Mouse (Mus musculus) liver, postnatal 0 days (tissue): ENCODE measurements around the gene Foxc2. TPM values are rescaled to one million over a fixed set of nuclear protein-coding genes. Genes with fewer than 3 reads are reported as not detected.

Experiments
- ATAC-seq: fragments of 200-750 bp; cut with Nextera tagmentation; 2 replicates; pipeline ENCODE4 v1.8.0; 2017; ENCODE audit warnings: mild to moderate bottlenecking, moderate library complexity
- DNase-seq: peaks from one replicate; pipeline ENCODE4 v3.0.0-alpha.2; 2016
- H3K27ac ChIP-seq: fragments of 300-500 bp; sonication (generic); 2 replicates; pipeline ENCODE4 v1.5.1; 2014; ENCODE audit warnings: antibody characterized with exemption, moderate library complexity, mild to moderate bottlenecking, low read depth
- H3K27me3 ChIP-seq: fragments of 300-500 bp; sonication (generic); 2 replicates; pipeline ENCODE4 v1.6.1; 2014; ENCODE audit warnings: low read length, control low read depth, mixed read lengths; ENCODE audit not compliant: insufficient read depth
- H3K36me3 ChIP-seq: fragments of 300-500 bp; sonication (generic); replicated peaks from 2 replicates; pipeline ENCODE4 v1.6.1; 2014; ENCODE audit warnings: mild to moderate bottlenecking, control low read depth, low read length, moderate library complexity, mixed read lengths; ENCODE audit not compliant: insufficient read depth
- H3K4me1 ChIP-seq: fragments of 300-500 bp; sonication (generic); 2 replicates; pipeline ENCODE4 v1.6.1; 2014; ENCODE audit warnings: antibody characterized with exemption, mild to moderate bottlenecking, control low read depth; ENCODE audit not compliant: insufficient read depth
- H3K4me2 ChIP-seq: fragments of 300-500 bp; sonication (generic); 2 replicates; pipeline ENCODE4 v1.6.1; 2014; ENCODE audit warnings: low read depth, mild to moderate bottlenecking, low read length, moderate library complexity, mixed read lengths
- H3K4me3 ChIP-seq: fragments of 300-500 bp; sonication (generic); 2 replicates; pipeline ENCODE4 v1.5.1; 2014; ENCODE audit warnings: low read depth, low read length
- H3K9ac ChIP-seq: fragments of 300-500 bp; sonication (generic); replicated peaks from 2 replicates; pipeline ENCODE4 v1.6.1; 2014; ENCODE audit warnings: mild to moderate bottlenecking, moderate library complexity
- H3K9me3 ChIP-seq: fragments of 300-500 bp; sonication (generic); 2 replicates; pipeline ENCODE4 v1.6.1; 2016; ENCODE audit warnings: mild to moderate bottlenecking, control low read depth, low read length, mixed read lengths
- CTCF ChIP-seq: sonication (generic); IDR thresholded peaks from 2 replicates; pipeline ENCODE4 v1.5.1; 2016; ENCODE audit warnings: antibody characterized with exemption, low read depth
- EP300 ChIP-seq: IDR thresholded peaks from 2 replicates; pipeline ENCODE4 v1.6.1; 2016; ENCODE audit warnings: antibody characterized with exemption, low read depth, mild to moderate bottlenecking
- WGBS: fragments of 180-500 bp; shearing (Covaris S2); extraction: QIAGEN DNeasy Blood & Tissue Kit; methylation state at CpG from one replicate; pipeline ENCODE4 v1.1.7; 2014; ENCODE audit not compliant: insufficient replicate concordance; 5-methylcytosine and 5-hydroxymethylcytosine counted together
- polyA plus RNA-seq: library from polyadenylated mRNA; unstranded; fragments of >200 nt; fragmentation: Nextera tagmentation; extraction: Ambion mirVana; gene quantifications from 2 replicates; pipeline ENCODE4 v1.2.1, GENCODE M21; 2015

Foxc2 gene
- polyA plus RNA-seq, 1 experiment from 2014 or later, result 0.05 TPM

DNA sequence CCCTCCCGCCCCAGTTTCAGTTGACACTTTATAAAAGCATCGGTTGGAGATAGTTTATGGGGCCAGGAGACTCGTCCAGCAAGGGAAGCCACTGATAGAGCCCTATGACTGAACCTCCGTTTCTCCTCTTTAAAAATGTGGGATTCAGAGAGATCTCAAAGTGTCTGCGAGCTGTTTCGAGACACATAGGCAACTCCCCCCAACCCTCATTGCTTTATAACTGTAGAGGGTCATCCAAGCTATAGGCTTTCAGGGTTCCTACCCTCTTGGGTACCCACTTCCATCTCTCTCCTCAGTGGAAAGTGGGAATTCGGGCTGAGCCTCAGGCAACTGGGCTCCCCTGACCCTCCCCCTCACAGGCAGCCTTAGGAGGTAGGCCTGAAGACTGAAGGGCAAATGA lies 34.6 kb upstream of the Foxc2 start:
- peaks cover 97% of the 10 kb centered on the region for H3K27me3 ChIP-seq
- H3K4me3 ChIP-seq, result no peak overlapping the region; the same call in 1 of the 2 replicates
- H3K27ac ChIP-seq, result no peak overlapping the region
- H3K36me3 ChIP-seq, result no peaks in the 10 kb centered on the region
- ATAC-seq (no peak), DNase-seq (no peak)
- H3K4me2 ChIP-seq, result peak overlapping the region; percentile 16; the same call in 1 of the 2 replicates
- no peaks in the 10 kb centered on the region for H3K9me3 ChIP-seq
- H3K4me1 ChIP-seq, result no peaks in the 10 kb centered on the region
- WGBS, result 5% methylated on average over 7 of the region's 7 CpGs
- 0 out of 2 replicates have a peak overlapping the region, but pooled peaks have one; percentile 35 for H3K9ac ChIP-seq
- TF ChIP-seq CTCF, result no peak
- no peak for TF ChIP-seq EP300

DNA sequence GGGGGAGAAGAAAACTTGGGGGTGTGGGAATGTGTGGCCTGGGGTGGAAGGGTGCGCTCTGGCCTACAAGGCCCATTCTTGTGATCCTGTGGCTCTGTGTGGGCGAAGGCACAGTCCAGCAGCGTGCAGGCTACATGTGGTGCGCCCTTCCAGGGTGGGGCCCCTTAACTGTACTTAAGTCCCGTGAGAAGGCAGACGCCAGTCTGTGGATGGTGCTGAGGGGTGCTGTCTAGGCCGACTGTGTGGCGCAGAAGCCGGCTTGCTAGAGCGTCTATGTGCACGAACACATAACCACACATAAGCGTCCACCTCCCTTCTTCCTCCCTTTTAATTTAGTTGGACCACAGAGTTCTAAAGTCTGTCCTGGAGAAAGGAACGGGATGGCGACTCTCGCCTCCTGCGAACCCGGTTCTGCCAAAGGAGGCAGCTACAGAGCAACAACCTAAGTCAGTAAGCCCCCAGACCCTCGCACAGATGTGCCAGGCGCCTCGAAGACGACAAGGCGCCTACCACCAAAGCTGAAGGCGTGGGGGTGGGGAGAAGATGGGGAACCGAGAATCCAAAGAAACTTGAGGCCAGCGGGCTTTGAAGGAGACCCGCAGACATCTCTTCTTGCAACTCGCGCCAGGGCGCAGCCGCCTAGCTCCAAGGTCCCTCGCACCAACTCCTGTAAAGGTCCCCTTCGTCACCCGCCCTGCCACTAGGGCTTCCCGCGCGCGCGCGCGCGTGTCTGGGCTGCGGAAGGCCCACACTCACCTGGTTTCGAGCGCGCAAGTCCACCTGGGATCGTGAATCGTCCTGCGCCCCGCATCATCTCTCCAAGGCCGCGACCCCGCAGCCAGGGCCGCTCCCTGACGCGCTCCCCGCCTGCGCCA lies 33.5 kb upstream of the Foxc2 start:
- TF ChIP-seq CTCF (no peak), EP300 (no peak)
- ATAC-seq (no peak), DNase-seq (no peak)
- H3K36me3 ChIP-seq, result no peaks in the 10 kb centered on the region
- H3K4me2 ChIP-seq, result peak overlapping the region; percentile 78
- H3K9me3 ChIP-seq, result no peaks in the 10 kb centered on the region
- no peaks in the 10 kb centered on the region for H3K4me1 ChIP-seq
- H3K27me3 ChIP-seq, result peaks cover 97% of the 10 kb centered on the region
- H3K4me3 ChIP-seq, result peak overlapping the region; percentile 49
- 0 out of 2 replicates have a peak overlapping the region, but pooled peaks have one; percentile 1 for H3K27ac ChIP-seq
- 2% methylated on average over 53 of the region's 57 CpGs for WGBS
- H3K9ac ChIP-seq, result peak overlapping the region; percentile 31; the same call in 1 of the 2 replicates

DNA sequence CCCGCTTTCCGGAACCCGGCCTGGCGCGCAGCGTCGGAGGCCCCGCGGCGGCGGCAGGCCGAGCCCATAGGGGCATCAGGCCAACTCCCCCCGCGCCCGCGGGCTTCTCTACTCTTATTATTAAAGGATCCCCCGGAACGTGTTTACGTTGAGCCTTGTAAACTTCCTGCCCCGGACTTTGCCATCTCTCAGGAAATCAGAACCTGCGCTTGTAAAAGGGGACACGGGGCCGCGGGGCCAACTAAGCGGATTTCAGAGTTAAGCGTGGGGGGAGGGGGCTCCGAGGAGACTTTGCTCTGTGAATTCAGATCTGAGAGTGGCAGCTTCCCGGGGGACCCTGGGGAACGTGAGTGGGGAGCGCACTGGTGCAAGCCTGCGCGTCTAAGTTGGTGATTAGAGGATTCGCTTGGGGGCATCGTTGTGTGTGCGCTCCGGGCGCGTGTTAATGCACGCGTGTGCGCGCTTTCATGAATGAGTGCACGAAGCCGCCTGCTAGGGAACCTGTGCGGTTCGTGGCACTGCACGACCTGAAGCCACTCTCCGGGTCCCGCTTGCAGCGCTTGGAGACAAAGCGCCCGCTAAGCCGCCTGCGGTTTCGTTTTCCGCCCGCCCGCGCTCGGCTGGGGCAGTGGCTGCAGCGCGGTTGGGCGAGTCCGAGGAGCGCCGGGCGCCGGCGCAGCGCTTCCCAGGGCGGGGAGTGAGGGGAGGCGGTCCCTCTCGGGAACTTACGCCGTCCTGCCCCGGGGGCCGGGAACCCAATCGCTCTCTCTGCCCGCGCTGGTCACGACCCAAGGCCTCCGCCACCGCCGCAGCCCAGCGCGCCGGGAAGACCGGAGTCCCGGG lies 32.7 kb upstream of the Foxc2 start:
- peak; percentile 58 for DNase-seq

DNA sequence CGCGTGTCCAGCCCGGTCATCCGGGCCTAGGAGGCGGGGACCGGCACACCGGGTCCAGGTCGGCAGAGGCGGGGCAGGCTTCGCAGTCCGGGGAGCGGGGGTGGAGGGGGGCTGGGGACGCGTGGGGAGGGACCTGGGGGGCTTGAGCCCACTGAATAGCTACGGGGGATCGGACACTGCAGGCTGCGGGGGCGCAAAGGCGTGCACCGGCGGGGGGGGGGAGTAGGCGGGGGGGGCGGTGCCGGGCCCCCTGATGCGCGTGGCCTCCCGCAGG lies 32.1 kb upstream of the Foxc2 start:
- H3K27ac ChIP-seq, result peak overlapping the region; percentile 34; the same call in 1 of the 2 replicates
- peak overlapping the region; percentile 49 for H3K4me3 ChIP-seq
- TF ChIP-seq CTCF, result no peak
- no peak for TF ChIP-seq EP300
- DNase-seq, result no peak
- H3K4me1 ChIP-seq, result no peaks in the 10 kb centered on the region
- no peak overlapping the region for H3K9ac ChIP-seq
- peak overlapping the region; percentile 78 for H3K4me2 ChIP-seq
- peaks cover 99% of the 10 kb centered on the region for H3K27me3 ChIP-seq
- no peaks in the 10 kb centered on the region for H3K9me3 ChIP-seq
- peak; percentile 8; the same call in 1 of the 2 replicates for ATAC-seq
- 0% methylated on average over 10 of the region's 27 CpGs for WGBS
- no peaks in the 10 kb centered on the region for H3K36me3 ChIP-seq

More for the DNA sequence above, 32.7 kb upstream of the Foxc2 start:
- Histone ChIP-seq H3K9ac (no peak overlapping the region), H3K27ac (peak overlapping the region; percentile 66), H3K36me3 (no peaks in the 10 kb centered on the region), H3K4me2 (peak overlapping the region; percentile 78), H3K27me3 (peaks cover 98% of the 10 kb centered on the region), H3K4me3 (peak overlapping the region; percentile 49), H3K9me3 (no peaks in the 10 kb centered on the region), H3K4me1 (no peaks in the 10 kb centered on the region)
- WGBS, result 1% methylated on average over 77 of the region's 89 CpGs
- peak; percentile 57; the same call in 1 of the 2 replicates for ATAC-seq
- TF ChIP-seq CTCF (no peak), EP300 (no peak)

DNA sequence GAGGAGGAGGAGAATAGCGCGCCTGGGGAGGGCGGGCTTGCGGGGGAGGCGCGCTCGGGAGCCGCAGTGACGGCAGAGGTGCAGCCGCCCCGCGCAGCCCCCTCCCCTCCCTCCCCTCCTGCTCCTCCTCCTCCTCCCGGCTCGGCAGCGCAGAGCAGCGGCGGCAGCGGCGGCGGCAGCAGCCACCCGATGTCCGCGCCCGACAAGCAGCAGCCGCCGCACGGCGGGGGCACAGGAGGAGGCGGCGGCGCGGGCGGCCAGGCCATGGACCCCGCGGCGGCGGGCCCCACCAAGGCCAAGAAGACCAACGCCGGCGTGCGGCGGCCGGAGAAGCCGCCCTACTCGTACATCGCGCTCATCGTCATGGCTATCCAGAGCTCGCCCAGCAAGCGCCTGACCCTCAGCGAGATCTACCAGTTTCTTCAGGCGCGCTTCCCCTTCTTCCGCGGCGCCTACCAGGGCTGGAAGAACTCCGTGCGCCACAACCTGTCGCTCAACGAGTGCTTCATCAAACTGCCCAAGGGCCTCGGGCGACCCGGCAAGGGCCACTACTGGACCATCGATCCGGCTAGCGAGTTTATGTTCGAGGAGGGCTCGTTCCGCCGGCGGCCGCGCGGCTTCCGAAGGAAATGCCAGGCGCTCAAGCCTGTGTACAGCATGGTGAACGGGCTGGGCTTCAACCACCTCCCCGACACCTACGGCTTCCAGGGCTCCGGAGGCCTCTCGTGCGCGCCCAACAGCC lies 31.6 kb upstream of the Foxc2 start, which contains the start of gene Foxf1:
Gene Foxf1 (plus strand): TSS at position 177 of the 742 bp plus-strand sequence.
- no peak for DNase-seq
- Histone ChIP-seq H3K9me3 (no peaks in the 10 kb centered on the region), H3K36me3 (no peaks in the 10 kb centered on the region), H3K4me2 (peak within 1 kb of the TSS; percentile 78), H3K27ac (peak within 1 kb of the TSS; percentile 66), H3K4me3 (peak within 1 kb of the TSS; percentile 49), H3K27me3 (peaks cover 99% of the 10 kb centered on the region), H3K9ac (peak within 1 kb of the TSS; percentile 4), H3K4me1 (no peaks in the 10 kb centered on the region)
- no peak for ATAC-seq
- under 1% methylated on average over 63 of the region's 83 CpGs for WGBS
- no peak for TF ChIP-seq EP300
- TF ChIP-seq CTCF, result no peak
